Mouse (Mus musculus): ENCODE measurements around the gene Tnnt3. TPM values are rescaled to one million over a fixed set of nuclear protein-coding genes. Genes with fewer than 3 reads are reported as not detected.

The Tnnt3 gene
- polyA plus RNA-seq, 1 experiment from 2014 or later: 4.8 TPM

GRCm38 (mm10) chr7:142460636-142461077 is 38.0 kb upstream of the Tnnt3 start, which contains the start of gene Lsp1:
Lsp1 (plus strand) TSS chr7:142460809.
- ATAC-seq (ENCODE audit: low read depth): no peak
- no peaks in the 10 kb centered on the region for H3K36me3 ChIP-seq (ENCODE audit: control insufficient read depth, insufficient read depth, low read length)
- no peaks in the 10 kb centered on the region for H3K4me1 ChIP-seq (ENCODE audit: control insufficient read depth, insufficient read depth, low read length)
- no peak within 1 kb of the TSS for H3K4me3 ChIP-seq (ENCODE audit: low read depth, low read length)
- no peak within 1 kb of the TSS for H3K9ac ChIP-seq (replicated peaks; ENCODE audit: low read depth, low read length)
- H3K27me3 ChIP-seq (ENCODE audit: control insufficient read depth, insufficient read depth, low read length): no peaks in the 10 kb centered on the region
- no peak within 1 kb of the TSS for H3K4me2 ChIP-seq (ENCODE audit: low read depth, low read length)
- no peaks in the 10 kb centered on the region for H3K9me3 ChIP-seq (ENCODE audit: control insufficient read depth, low read length)
- 95% methylated on average over 7 of the region's 7 CpGs for WGBS
- H3K27ac ChIP-seq (ENCODE audit: low read depth, low read length): no peak within 1 kb of the TSS

GRCm38 (mm10) chr7:142461446-142461845 is 37.2 kb upstream of the Tnnt3 start:
- Histone ChIP-seq H3K9ac (replicated peaks; ENCODE audit: low read depth, low read length) (no peak overlapping the region), H3K4me2 (ENCODE audit: low read depth, low read length) (no peak overlapping the region), H3K27me3 (ENCODE audit: control insufficient read depth, insufficient read depth, low read length) (no peaks in the 10 kb centered on the region), H3K4me1 (ENCODE audit: control insufficient read depth, insufficient read depth, low read length) (no peaks in the 10 kb centered on the region), H3K27ac (ENCODE audit: low read depth, low read length) (no peak overlapping the region), H3K4me3 (ENCODE audit: low read depth, low read length) (no peak overlapping the region), H3K36me3 (ENCODE audit: control insufficient read depth, insufficient read depth, low read length) (no peaks in the 10 kb centered on the region), H3K9me3 (ENCODE audit: control insufficient read depth, low read length) (no peaks in the 10 kb centered on the region)
- ATAC-seq (ENCODE audit: low read depth): no peak
- 85% methylated on average over 2 of the region's 2 CpGs for WGBS

GRCm38 (mm10) chr7:142462190-142462589 is 36.4 kb upstream of the Tnnt3 start:
- no peak for ATAC-seq (ENCODE audit: low read depth)
- no peak overlapping the region for H3K4me2 ChIP-seq (ENCODE audit: low read depth, low read length)
- no peak overlapping the region for H3K9ac ChIP-seq (replicated peaks; ENCODE audit: low read depth, low read length)
- 78% methylated on average over 6 of the region's 6 CpGs for WGBS
- no peaks in the 10 kb centered on the region for H3K27me3 ChIP-seq (ENCODE audit: control insufficient read depth, insufficient read depth, low read length)
- H3K4me1 ChIP-seq (ENCODE audit: control insufficient read depth, insufficient read depth, low read length): no peaks in the 10 kb centered on the region
- no peak overlapping the region for H3K4me3 ChIP-seq (ENCODE audit: low read depth, low read length)
- no peaks in the 10 kb centered on the region for H3K9me3 ChIP-seq (ENCODE audit: control insufficient read depth, low read length)
- H3K36me3 ChIP-seq (ENCODE audit: control insufficient read depth, insufficient read depth, low read length): no peaks in the 10 kb centered on the region
- H3K27ac ChIP-seq (ENCODE audit: low read depth, low read length): no peak overlapping the region

DNA sequence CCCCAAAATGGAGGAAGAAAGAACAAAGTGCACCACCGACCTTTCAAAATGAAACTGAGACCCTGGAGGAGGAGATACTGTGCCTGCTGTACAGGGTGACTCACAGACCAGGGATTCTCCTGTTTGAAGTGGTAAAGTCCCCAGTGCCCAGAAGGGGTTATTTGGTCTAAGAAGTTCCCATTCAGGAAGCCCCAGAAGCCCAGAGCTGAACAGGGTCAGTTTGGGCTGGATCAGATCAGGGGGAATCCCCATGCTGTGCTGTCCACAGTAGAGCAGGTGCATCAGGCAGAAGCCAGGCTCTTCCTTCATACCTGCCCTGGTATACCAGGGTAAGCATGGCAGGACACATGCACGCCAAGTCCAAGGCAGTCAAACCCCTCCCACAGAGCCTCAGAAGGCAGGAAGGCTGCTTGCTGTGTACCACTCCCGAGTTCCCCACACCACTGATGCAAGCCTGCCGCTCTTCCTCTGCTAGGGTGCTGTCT is 36.0 kb upstream of the Tnnt3 start:
- 71% methylated on average over 4 of the region's 4 CpGs for WGBS
- ATAC-seq (ENCODE audit: low read depth): no peak
- no peaks in the 10 kb centered on the region for H3K36me3 ChIP-seq (ENCODE audit: control insufficient read depth, insufficient read depth, low read length)

GRCm38 (mm10) chr7:142470171-142470691 is 28.4 kb upstream of the Tnnt3 start:
- no peaks in the 10 kb centered on the region for H3K9me3 ChIP-seq (ENCODE audit: control insufficient read depth, low read length)
- H3K36me3 ChIP-seq (ENCODE audit: control insufficient read depth, insufficient read depth, low read length): no peaks in the 10 kb centered on the region
- H3K27ac ChIP-seq (ENCODE audit: low read depth, low read length): no peak overlapping the region
- ATAC-seq (ENCODE audit: low read depth): no peak
- WGBS: 85% methylated on average over 7 of the region's 7 CpGs
- H3K4me2 ChIP-seq (ENCODE audit: low read depth, low read length): no peak overlapping the region
- no peak overlapping the region for H3K9ac ChIP-seq (replicated peaks; ENCODE audit: low read depth, low read length)
- H3K4me1 ChIP-seq (ENCODE audit: control insufficient read depth, insufficient read depth, low read length): 0 out of 2 replicates have a peak, but pooled peaks cover 7% of the 10 kb centered on the region
- no peaks in the 10 kb centered on the region for H3K27me3 ChIP-seq (ENCODE audit: control insufficient read depth, insufficient read depth, low read length)
- H3K4me3 ChIP-seq (ENCODE audit: low read depth, low read length): no peak overlapping the region

More for the DNA sequence above, 36.0 kb upstream of the Tnnt3 start:
- H3K4me2 ChIP-seq (ENCODE audit: low read depth, low read length): no peak overlapping the region
- no peaks in the 10 kb centered on the region for H3K4me1 ChIP-seq (ENCODE audit: control insufficient read depth, insufficient read depth, low read length)
- no peak overlapping the region for H3K9ac ChIP-seq (replicated peaks; ENCODE audit: low read depth, low read length)
- H3K4me3 ChIP-seq (ENCODE audit: low read depth, low read length): no peak overlapping the region
- H3K27me3 ChIP-seq (ENCODE audit: control insufficient read depth, insufficient read depth, low read length): no peaks in the 10 kb centered on the region
- no peak overlapping the region for H3K27ac ChIP-seq (ENCODE audit: low read depth, low read length)
- no peaks in the 10 kb centered on the region for H3K9me3 ChIP-seq (ENCODE audit: control insufficient read depth, low read length)

GRCm38 (mm10) chr7:142470808-142471413 is 27.7 kb upstream of the Tnnt3 start:
- 28% methylated on average over 4 of the region's 4 CpGs for WGBS
- H3K4me1 ChIP-seq (ENCODE audit: control insufficient read depth, insufficient read depth, low read length): 0 out of 2 replicates have a peak, but pooled peaks cover 7% of the 10 kb centered on the region
- no peak overlapping the region for H3K4me3 ChIP-seq (ENCODE audit: low read depth, low read length)
- no peaks in the 10 kb centered on the region for H3K9me3 ChIP-seq (ENCODE audit: control insufficient read depth, low read length)
- no peak overlapping the region for H3K9ac ChIP-seq (replicated peaks; ENCODE audit: low read depth, low read length)
- H3K27ac ChIP-seq (ENCODE audit: low read depth, low read length): no peak overlapping the region
- ATAC-seq (ENCODE audit: low read depth): 0 out of 2 replicates have a peak, but pooled peaks have one; percentile 34
- H3K27me3 ChIP-seq (ENCODE audit: control insufficient read depth, insufficient read depth, low read length): no peaks in the 10 kb centered on the region
- H3K4me2 ChIP-seq (ENCODE audit: low read depth, low read length): no peak overlapping the region
- no peaks in the 10 kb centered on the region for H3K36me3 ChIP-seq (ENCODE audit: control insufficient read depth, insufficient read depth, low read length)

GRCm38 (mm10) chr7:142471414-142471861 is 27.2 kb upstream of the Tnnt3 start:
- no peak overlapping the region for H3K9ac ChIP-seq (replicated peaks; ENCODE audit: low read depth, low read length)
- ATAC-seq (ENCODE audit: low read depth): no peak
- H3K4me2 ChIP-seq (ENCODE audit: low read depth, low read length): no peak overlapping the region
- H3K4me3 ChIP-seq (ENCODE audit: low read depth, low read length): no peak overlapping the region
- H3K36me3 ChIP-seq (ENCODE audit: control insufficient read depth, insufficient read depth, low read length): no peaks in the 10 kb centered on the region
- H3K27me3 ChIP-seq (ENCODE audit: control insufficient read depth, insufficient read depth, low read length): no peaks in the 10 kb centered on the region
- 33% methylated on average over 6 of the region's 6 CpGs for WGBS
- H3K9me3 ChIP-seq (ENCODE audit: control insufficient read depth, low read length): no peaks in the 10 kb centered on the region
- H3K4me1 ChIP-seq (ENCODE audit: control insufficient read depth, insufficient read depth, low read length): 0 out of 2 replicates have a peak, but pooled peaks cover 7% of the 10 kb centered on the region
- H3K27ac ChIP-seq (ENCODE audit: low read depth, low read length): no peak overlapping the region

- Histone ChIP-seq H3K9me3 (ENCODE audit: control insufficient read depth, low read length) (no peaks in the 10 kb centered on the region), H3K9ac (replicated peaks; ENCODE audit: low read depth, low read length) (no peak overlapping the region), H3K36me3 (ENCODE audit: control insufficient read depth, insufficient read depth, low read length) (no peaks in the 10 kb centered on the region), H3K4me1 (ENCODE audit: control insufficient read depth, insufficient read depth, low read length) (0 out of 2 replicates have a peak, but pooled peaks cover 7% of the 10 kb centered on the region), H3K4me3 (ENCODE audit: low read depth, low read length) (no peak overlapping the region), H3K27ac (ENCODE audit: low read depth, low read length) (no peak overlapping the region), H3K4me2 (ENCODE audit: low read depth, low read length) (no peak overlapping the region), H3K27me3 (ENCODE audit: control insufficient read depth, insufficient read depth, low read length) (no peaks in the 10 kb centered on the region)
- WGBS: 28% methylated on average over 15 of the region's 15 CpGs
- no peak for ATAC-seq (ENCODE audit: low read depth)
Measured at GRCm38 (mm10) chr7:142471884-142472570, 26.6 kb upstream of the Tnnt3 start.

DNA sequence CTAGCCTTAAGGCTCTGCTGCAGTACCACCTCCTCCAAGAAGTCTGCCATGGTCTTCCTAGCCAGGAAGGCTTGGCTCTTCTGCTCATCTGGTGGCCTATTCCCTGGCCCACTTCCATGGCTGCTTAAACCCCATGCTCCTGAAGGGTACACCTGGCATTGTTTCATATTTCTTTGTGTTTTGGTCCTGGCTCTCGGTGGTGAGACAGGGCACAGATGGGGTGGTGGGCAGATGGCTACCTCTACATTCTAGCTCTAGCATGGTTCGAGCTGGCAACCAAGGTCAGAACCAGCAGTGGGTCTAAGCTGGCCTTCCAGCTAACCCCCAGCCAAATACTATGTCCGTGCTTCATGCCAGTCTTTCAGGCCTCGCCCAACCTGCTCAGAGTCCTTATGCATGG is 25.7 kb upstream of the Tnnt3 start:
- 93% methylated on average over 4 of the region's 4 CpGs for WGBS
- no peaks in the 10 kb centered on the region for H3K36me3 ChIP-seq (ENCODE audit: control insufficient read depth, insufficient read depth, low read length)
- H3K4me2 ChIP-seq (ENCODE audit: low read depth, low read length): no peak overlapping the region
- no peak for ATAC-seq (ENCODE audit: low read depth)
- no peak overlapping the region for H3K4me3 ChIP-seq (ENCODE audit: low read depth, low read length)
- H3K4me1 ChIP-seq (ENCODE audit: control insufficient read depth, insufficient read depth, low read length): 0 out of 2 replicates have a peak, but pooled peaks cover 7% of the 10 kb centered on the region
- H3K9me3 ChIP-seq (ENCODE audit: control insufficient read depth, low read length): no peaks in the 10 kb centered on the region
- H3K27me3 ChIP-seq (ENCODE audit: control insufficient read depth, insufficient read depth, low read length): no peaks in the 10 kb centered on the region
- no peak overlapping the region for H3K9ac ChIP-seq (replicated peaks; ENCODE audit: low read depth, low read length)
- H3K27ac ChIP-seq (ENCODE audit: low read depth, low read length): no peak overlapping the region
